Mouse (Mus musculus): Measurements from ENCODE around the gene Nip7. TPM values are rescaled to one million over a fixed set of nuclear protein-coding genes. Genes with fewer than 3 reads are reported as not detected.
"Not testable (repeated sequence)": the region's sequence is repeated elsewhere in the genome, so short reads cannot be mapped to it uniquely, and the experiment has no call there.

Nip7 gene
- polyA plus RNA-seq, 1 experiment from 2014 or later: 123 TPM

DNA sequence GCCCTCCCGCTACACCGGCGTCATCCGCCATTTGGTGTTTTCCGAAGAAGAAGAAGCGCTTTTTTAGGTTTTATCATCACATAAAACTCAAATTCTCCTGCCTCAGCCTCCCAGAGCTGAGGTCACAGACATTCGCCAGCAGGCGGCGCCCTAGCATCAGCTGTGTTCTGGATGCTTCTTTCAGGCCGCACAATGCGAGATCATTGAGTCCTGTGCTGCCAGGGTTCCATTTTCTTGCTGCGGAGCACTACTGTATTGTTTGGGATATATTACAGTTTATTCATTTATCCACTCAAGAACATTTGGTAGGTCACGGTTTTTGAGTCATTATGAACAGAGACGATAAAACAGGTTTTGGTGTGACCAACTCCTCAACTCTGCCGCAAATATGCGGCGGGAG, 28.7 kb downstream of the Nip7 start:
- Histone ChIP-seq H3K4me1 (no peaks in the 10 kb centered on the region), H3K4me3 (no peak overlapping the region), H3K27ac (replicated peaks) (no peak overlapping the region), H3K27me3 (replicated peaks; ENCODE audit: low read depth, poor library complexity, severe bottlenecking) (no peaks in the 10 kb centered on the region), H3K36me3 (replicated peaks) (peaks cover 97% of the 10 kb centered on the region), H3K9me3 (peaks cover 8% of the 10 kb centered on the region; the same call in 1 of the 2 replicates)
- no peak for DNase-seq (ENCODE audit: low spot score)
- 97% methylated on average over 17 of the region's 17 CpGs for WGBS

DNA sequence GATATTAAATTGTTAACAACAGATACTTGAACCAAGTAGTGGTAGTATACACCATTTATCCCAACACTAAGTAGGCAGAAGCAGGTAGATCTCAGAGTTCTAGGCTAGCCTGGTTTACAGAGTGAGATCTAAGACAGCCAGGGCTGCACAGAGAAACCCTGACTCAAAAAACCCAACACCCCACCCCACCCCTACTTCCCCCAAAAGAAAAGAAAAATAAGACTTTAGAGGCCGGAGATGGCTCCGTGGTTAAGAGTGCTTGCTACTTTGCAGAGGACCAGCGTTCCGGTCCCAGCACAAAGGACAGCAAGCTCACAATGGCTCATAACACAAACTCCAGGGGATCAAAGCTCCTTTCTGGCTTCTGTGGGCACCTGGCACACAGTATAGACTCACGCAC, 29.3 kb downstream of the Nip7 start:
- H3K36me3 ChIP-seq (replicated peaks): peaks cover 97% of the 10 kb centered on the region
- DNase-seq (ENCODE audit: low spot score): no peak
- peaks cover 8% of the 10 kb centered on the region; the same call in 1 of the 2 replicates for H3K9me3 ChIP-seq
- H3K4me1 ChIP-seq: no peaks in the 10 kb centered on the region
- H3K27ac ChIP-seq (replicated peaks): no peak overlapping the region
- H3K4me3 ChIP-seq: no peak overlapping the region
- no peaks in the 10 kb centered on the region for H3K27me3 ChIP-seq (replicated peaks; ENCODE audit: low read depth, poor library complexity, severe bottlenecking)
- 97% methylated on average over 5 of the region's 5 CpGs for WGBS

DNA sequence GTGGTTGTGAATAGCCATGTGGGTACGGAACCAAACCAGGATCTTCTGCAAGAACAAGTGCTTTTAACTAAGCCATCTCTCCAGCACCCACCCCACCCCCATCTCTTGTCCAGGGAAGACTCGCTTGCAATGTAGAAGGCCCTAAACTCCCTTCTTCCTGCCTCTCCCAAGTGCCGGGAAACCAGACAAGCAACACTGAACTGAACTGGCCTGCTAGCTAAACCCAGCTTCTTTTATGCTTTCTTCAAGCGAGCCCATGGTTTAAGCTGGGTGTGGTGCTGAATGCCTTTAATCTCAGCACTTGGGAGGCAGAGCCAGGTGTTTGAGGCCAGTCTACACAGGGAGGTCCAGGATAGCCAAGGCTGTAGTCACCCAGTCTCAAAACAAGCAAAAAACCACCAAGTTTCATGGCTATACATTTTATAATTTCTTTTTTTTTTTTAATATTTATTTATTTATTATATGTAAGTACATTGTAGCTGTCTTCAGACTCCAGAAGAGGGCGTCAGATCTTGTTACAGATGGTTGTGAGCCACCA, 31.9 kb downstream of the Nip7 start:
- H3K27ac ChIP-seq (replicated peaks): no peak overlapping the region
- no peak overlapping the region for H3K4me3 ChIP-seq
- WGBS: 97% methylated on average over 5 of the region's 5 CpGs
- no peak for DNase-seq (ENCODE audit: low spot score)
- H3K27me3 ChIP-seq (replicated peaks; ENCODE audit: low read depth, poor library complexity, severe bottlenecking): no peaks in the 10 kb centered on the region
- peaks cover 8% of the 10 kb centered on the region; the same call in 1 of the 2 replicates for H3K9me3 ChIP-seq
- no peaks in the 10 kb centered on the region for H3K4me1 ChIP-seq
- peaks cover 97% of the 10 kb centered on the region for H3K36me3 ChIP-seq (replicated peaks)

DNA sequence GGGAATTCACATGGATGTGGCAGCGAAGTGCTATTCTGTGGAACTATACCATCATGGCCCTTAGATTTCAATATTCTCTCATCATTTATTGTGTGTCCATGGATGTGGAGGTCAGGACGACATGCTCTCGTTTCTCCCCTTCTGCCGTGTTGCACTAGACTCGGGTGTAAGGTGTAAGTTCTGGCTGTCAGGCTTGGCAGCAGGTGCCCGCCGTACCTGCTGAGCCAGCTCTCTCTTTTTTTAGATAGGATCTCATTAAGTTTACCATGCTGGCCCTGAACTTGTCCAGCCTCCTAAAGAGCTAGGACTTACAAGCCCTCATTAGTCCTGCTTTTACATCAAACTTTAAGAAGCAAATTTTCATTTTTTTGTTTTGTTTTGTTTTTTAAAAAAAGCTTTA, 33.9 kb downstream of the Nip7 start:
- peaks cover 18% of the 10 kb centered on the region for H3K4me1 ChIP-seq
- 95% methylated on average over 7 of the region's 7 CpGs for WGBS
- DNase-seq (ENCODE audit: low spot score): no peak
- no peak overlapping the region for H3K27ac ChIP-seq (replicated peaks)
- H3K36me3 ChIP-seq (replicated peaks): peaks cover 87% of the 10 kb centered on the region
- H3K27me3 ChIP-seq (replicated peaks; ENCODE audit: low read depth, poor library complexity, severe bottlenecking): no peaks in the 10 kb centered on the region
- no peak overlapping the region for H3K4me3 ChIP-seq
- peaks cover 8% of the 10 kb centered on the region; the same call in 1 of the 2 replicates for H3K9me3 ChIP-seq

DNA sequence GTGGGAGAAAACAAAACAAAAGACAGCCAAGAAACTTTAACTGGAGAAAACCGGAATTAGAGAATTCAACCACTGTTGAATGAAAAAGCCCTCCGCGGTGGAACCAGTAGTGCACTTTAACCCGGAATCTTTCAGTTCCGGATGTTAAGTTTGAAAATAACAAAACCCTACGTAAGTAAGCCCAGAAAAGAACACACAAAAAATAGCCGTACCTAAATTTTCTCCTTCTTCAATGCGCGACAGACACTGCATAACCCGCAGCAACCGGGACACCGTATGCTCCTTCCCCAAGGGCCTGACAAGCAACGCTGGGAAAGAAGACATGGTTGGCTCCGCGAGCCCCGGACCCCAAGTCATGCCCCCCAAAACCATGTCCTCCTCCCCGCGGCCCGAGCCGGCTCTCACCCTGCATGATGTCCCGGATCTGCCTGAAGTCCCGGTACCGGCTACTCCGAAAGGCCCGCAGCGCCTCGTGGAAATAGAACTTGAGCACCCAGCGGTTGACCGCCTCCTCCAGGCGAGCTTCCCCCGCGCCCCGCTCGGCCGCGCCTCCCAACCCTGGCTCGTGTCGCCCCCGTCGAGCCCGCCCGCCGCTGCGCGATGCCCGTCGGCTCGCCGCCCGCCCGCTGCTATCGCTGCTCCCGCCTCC, 39.2 kb downstream of the Nip7 start:
- WGBS: 1% methylated on average over 53 of the region's 53 CpGs
- H3K27ac ChIP-seq (replicated peaks): peak overlapping the region; percentile 96
- peaks cover 36% of the 10 kb centered on the region for H3K36me3 ChIP-seq (replicated peaks)

DNA sequence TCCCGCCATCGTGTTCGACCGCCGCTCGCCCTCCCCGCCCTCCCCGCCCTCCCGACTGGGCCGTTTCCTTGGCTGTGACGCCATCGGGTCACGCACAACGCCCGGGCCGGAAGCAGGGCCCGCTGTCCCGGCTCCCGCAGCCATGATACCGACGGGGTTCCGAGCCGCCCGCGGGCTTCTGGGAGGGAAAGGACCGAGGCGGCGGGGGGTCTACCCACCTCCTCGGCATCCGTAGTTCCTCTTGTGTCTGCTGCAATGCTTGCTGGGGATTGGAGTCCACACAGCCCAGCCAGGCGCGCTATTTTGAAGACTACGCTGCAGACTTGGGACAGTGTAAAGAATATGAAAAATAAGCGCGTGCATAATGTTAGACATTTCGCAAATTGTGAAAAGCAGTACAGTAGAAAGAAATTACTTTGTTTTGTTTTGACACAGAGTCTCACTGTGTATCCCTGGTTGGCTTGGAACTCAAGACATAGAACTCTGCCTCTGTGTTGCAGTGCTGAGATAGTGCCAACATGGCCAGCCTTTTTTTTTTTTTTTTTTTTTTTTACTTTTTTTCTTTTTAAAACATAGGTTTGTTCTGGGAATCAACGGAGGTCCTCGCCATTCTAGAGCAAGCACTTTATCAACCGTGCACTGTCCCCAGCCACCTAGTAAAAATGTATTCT, 39.8 kb downstream of the Nip7 start, which contains the start of gene Terf2:
Gene Terf2 (minus strand): TSS at position 182 of the 671 bp plus-strand sequence.
- Histone ChIP-seq H3K4me1 (peaks cover 18% of the 10 kb centered on the region), H3K27ac (replicated peaks) (peak within 1 kb of the TSS; percentile 96), H3K4me3 (peak within 1 kb of the TSS; percentile 95), H3K27me3 (replicated peaks; ENCODE audit: low read depth, poor library complexity, severe bottlenecking) (no peaks in the 10 kb centered on the region), H3K36me3 (replicated peaks) (peaks cover 30% of the 10 kb centered on the region), H3K9me3 (no peaks in the 10 kb centered on the region)
- WGBS: 4% methylated on average over 39 of the region's 39 CpGs
- DNase-seq (ENCODE audit: low spot score): peak; percentile 97

More for the DNA sequence above, 39.2 kb downstream of the Nip7 start:
- H3K4me3 ChIP-seq: peak overlapping the region; percentile 95
- H3K9me3 ChIP-seq: no peaks in the 10 kb centered on the region
- peaks cover 18% of the 10 kb centered on the region for H3K4me1 ChIP-seq
- DNase-seq (ENCODE audit: low spot score): no peak
- no peaks in the 10 kb centered on the region for H3K27me3 ChIP-seq (replicated peaks; ENCODE audit: low read depth, poor library complexity, severe bottlenecking)

DNA sequence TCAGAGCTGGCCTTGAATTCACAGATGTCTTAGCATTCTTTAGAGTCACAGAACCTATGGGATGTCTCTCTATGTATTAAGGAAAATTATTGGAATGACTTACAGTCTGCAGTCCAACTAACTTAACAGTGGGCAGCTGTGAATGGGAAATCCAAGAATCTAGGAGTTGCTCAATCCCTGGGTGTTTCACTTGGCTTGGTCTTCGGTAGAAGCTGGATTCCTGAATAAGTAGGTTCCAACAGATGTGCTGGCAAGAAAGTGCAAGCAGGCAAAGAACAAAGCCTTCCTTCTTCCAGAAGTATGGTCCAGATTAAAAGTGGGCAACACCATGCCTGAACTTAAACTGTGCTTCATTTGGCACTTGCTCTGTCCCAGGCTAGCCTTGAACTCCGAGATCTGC, 44.0 kb downstream of the Nip7 start:
- H3K27ac ChIP-seq (replicated peaks): no peak overlapping the region
- no peaks in the 10 kb centered on the region for H3K9me3 ChIP-seq
- H3K4me1 ChIP-seq: no peaks in the 10 kb centered on the region
- WGBS: 91% methylated on average over 2 of the region's 2 CpGs
- H3K4me3 ChIP-seq: no peak overlapping the region
- DNase-seq (ENCODE audit: low spot score): no peak
- H3K27me3 ChIP-seq (replicated peaks; ENCODE audit: low read depth, poor library complexity, severe bottlenecking): no peaks in the 10 kb centered on the region
- H3K36me3 ChIP-seq (replicated peaks): no peaks in the 10 kb centered on the region

DNA sequence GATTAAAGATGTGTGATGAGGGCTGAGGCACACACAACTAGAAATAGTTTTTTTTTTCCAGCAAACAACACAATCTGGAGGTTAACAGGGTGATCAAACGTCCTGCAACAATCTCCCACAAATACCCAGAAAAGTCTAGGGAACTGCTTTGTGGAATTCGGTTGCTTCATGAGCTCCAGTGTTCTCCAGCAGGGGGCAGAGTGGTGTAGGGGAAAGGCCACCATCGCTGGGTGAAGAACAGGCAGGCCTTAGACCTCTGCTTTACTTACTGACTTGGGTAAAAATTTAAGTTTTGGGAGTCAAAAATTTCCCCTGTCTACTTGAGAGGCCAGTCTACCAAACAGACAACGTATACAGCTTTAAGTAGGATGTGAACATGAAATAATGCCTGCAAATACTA, 47.9 kb downstream of the Nip7 start:
- Histone ChIP-seq H3K36me3 (replicated peaks) (no peaks in the 10 kb centered on the region), H3K4me1 (peaks cover 9% of the 10 kb centered on the region), H3K9me3 (no peaks in the 10 kb centered on the region), H3K27me3 (replicated peaks; ENCODE audit: low read depth, poor library complexity, severe bottlenecking) (no peaks in the 10 kb centered on the region), H3K27ac (replicated peaks) (no peak overlapping the region), H3K4me3 (no peak overlapping the region)
- peak; percentile 83 for DNase-seq (ENCODE audit: low spot score)
- WGBS: 13% methylated on average over 4 of the region's 4 CpGs

DNA sequence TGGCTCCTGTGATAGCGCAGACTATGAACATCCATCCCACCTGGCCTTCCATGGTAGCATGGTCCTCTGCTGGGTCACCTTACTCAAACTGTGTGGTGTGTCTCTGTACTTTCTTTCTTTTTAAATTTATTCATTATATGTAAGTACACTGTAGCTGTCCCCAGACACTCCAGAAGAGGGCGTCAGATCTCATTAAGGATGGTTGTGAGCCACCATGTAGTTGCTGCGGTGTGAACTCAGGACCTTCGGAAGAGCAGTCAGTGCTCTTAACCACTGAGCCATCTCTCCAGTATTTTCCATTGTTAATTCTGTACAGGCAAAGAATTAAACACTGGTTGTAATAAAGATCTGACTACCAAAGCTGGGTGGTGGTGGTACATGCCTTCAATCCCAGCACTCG, 51.4 kb downstream of the Nip7 start:
- H3K27ac ChIP-seq (replicated peaks); H3K36me3 ChIP-seq (replicated peaks); H3K9me3 ChIP-seq; H3K4me3 ChIP-seq; H3K27me3 ChIP-seq (replicated peaks; ENCODE audit: low read depth, poor library complexity, severe bottlenecking); DNase-seq (ENCODE audit: low spot score): not testable (repeated sequence)
- H3K4me1 ChIP-seq: peaks cover 12% of the 10 kb centered on the region
- 90% methylated on average over 5 of the region's 5 CpGs for WGBS

DNA sequence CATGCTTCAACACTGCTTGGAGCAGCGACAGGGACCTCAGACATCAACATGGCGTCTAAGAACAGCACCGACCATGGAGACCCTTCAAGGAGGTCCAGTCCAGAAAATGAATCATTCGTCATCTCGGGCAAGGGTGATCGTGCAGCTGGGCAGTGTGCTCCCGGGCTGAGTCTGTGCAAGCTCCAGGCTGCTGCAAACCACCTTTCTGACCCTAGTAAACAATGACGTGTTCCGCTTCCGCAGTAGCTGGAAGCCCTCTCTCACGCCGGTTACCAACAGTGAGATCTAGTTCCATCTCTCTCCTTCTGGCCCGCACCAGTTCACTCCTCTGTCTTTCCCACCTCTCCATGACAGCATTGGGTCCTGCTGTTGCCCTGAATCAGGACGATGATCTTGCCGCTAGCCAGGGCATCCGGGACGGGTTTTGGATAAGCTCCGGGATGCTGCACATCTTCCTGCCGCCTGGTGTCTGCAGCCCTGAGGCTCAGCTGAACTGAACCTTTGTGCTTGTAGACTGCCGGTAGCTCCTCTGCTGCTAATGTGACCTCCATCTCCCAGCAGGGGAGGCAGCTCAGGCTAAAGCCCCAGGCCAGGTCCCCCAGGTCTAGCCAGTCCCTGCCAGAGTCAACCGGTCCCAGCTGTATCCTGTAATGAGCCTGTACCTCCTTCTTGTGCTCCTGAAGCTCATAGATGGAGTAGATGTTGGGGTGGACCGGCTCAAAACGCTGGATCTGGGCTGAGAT, 52.5 kb downstream of the Nip7 start:
- peaks cover 16% of the 10 kb centered on the region for H3K4me1 ChIP-seq
- no peaks in the 10 kb centered on the region for H3K27me3 ChIP-seq (replicated peaks; ENCODE audit: low read depth, poor library complexity, severe bottlenecking)
- peak; percentile 39 for DNase-seq (ENCODE audit: low spot score)
- 62% methylated on average over 23 of the region's 23 CpGs for WGBS
- no peaks in the 10 kb centered on the region for H3K9me3 ChIP-seq
- H3K36me3 ChIP-seq (replicated peaks): no peaks in the 10 kb centered on the region
- H3K4me3 ChIP-seq: peak overlapping the region; percentile 32
- peak overlapping the region; percentile 69 for H3K27ac ChIP-seq (replicated peaks)

DNA sequence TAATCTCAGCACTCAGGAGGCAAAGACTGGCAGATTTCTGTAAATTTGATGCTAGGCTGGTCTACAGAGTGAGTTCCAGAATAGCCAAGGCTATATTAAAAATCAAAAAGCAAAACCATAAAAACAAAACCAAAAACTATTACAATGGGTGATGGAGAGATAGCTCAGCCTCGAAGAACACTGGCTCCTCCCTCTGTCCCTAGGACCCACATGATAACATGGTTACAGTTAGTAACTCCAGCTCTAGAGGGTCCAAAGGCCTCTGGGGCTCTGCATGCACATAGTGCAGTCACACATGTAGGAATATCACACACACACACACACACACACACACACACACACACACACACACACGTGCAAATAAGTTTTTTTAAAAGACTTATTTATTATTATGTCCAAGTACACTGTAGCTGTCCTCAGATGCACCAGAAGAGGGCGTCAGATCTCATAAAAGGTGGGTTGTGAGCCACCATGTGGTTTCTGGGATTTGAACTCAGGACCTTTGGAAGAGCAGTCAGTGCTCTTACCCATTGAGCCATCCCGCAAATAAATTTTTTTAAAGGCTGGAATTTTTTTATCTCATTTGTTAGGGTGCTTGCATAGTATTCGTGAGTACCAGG, 53.2 kb downstream of the Nip7 start:
- Histone ChIP-seq H3K4me3 (no peak overlapping the region), H3K27ac (replicated peaks) (no peak overlapping the region), H3K9me3 (no peaks in the 10 kb centered on the region), H3K27me3 (replicated peaks; ENCODE audit: low read depth, poor library complexity, severe bottlenecking) (no peaks in the 10 kb centered on the region), H3K4me1 (peaks cover 24% of the 10 kb centered on the region), H3K36me3 (replicated peaks) (no peaks in the 10 kb centered on the region)
- WGBS: 84% methylated on average over 5 of the region's 5 CpGs
- DNase-seq (ENCODE audit: low spot score): no peak

All from embryonic facial prominence, embryonic 10.5 days (tissue).